Mouse (Mus musculus) thymus, adult 2 months (tissue): Measurements from ENCODE around the gene Nfkbib. TPM values are rescaled to one million over a fixed set of nuclear protein-coding genes. Genes with fewer than 3 reads are reported as not detected.

ENCODE experiments used
- DNase-seq: peaks from one replicate; pipeline ENCODE4 v3.0.0; 2021
- H3K27ac ChIP-seq: fragments of 200-500 bp; 2 replicates; pipeline ENCODE4 v1.5.1; 2012; ENCODE audit warnings: low read length, control low read depth; ENCODE audit not compliant: control insufficient read depth, insufficient read depth
- H3K27me3 ChIP-seq: fragments of 200-500 bp; 2 replicates; pipeline ENCODE4 v1.6.1; 2012; ENCODE audit warnings: mild to moderate bottlenecking, low read length, moderate library complexity, mixed read lengths; ENCODE audit not compliant: control insufficient read depth, insufficient read depth
- H3K36me3 ChIP-seq: fragments of 200-500 bp; 2 replicates; pipeline ENCODE4 v1.6.1; 2012; ENCODE audit warnings: mild to moderate bottlenecking, low read length, moderate library complexity; ENCODE audit not compliant: control insufficient read depth, insufficient read depth
- H3K4me1 ChIP-seq: fragments of 200-500 bp; replicated peaks from 2 replicates; pipeline ENCODE4 v1.6.1; 2012; ENCODE audit warnings: low read length; ENCODE audit not compliant: control insufficient read depth, insufficient read depth
- H3K4me3 ChIP-seq: fragments of 200-500 bp; 2 replicates; pipeline ENCODE4 v1.5.1; 2012; ENCODE audit warnings: mild to moderate bottlenecking, low read length, control low read depth, moderate library complexity; ENCODE audit not compliant: control insufficient read depth, insufficient read depth
- CTCF ChIP-seq: fragments of 200-500 bp; IDR thresholded peaks from 2 replicates; pipeline ENCODE4 v1.5.1; 2012; ENCODE audit warnings: mild to moderate bottlenecking, control low read depth, low read length, moderate library complexity, borderline replicate concordance; ENCODE audit not compliant: control insufficient read depth, poor library complexity, insufficient read depth; ENCODE audit errors: extremely low read depth
- POLR2A ChIP-seq: fragments of 200-500 bp; IDR thresholded peaks from 2 replicates; pipeline ENCODE4 v1.6.1; 2012; ENCODE audit warnings: mild to moderate bottlenecking, low read length, control low read depth, moderate library complexity; ENCODE audit not compliant: control insufficient read depth, poor library complexity, insufficient read depth; ENCODE audit errors: extremely low read depth
- WGBS: fragments of 180-500 bp; shearing (Covaris S2); methylation state at CpG from one replicate; pipeline ENCODE4 v1.1.7; 2018; 5-methylcytosine and 5-hydroxymethylcytosine counted together
- polyA plus RNA-seq: library from polyadenylated mRNA; depleted of rRNA; stranded (reverse); fragments of >200 nt; gene quantifications from 2 replicates; pipeline ENCODE4 v1.2.3, GENCODE M21; 2012

Nfkbib gene
- polyA plus RNA-seq, 1 experiment: 75.5 TPM

GRCm38 (mm10) chr7:28766173-28766879 lies 986 bp downstream of the Nfkbib start, which contains the start of gene Sirt2:
Gene Sirt2 (plus strand): TSS chr7:28766735.
- H3K4me1 ChIP-seq: peaks cover 16% of the 10 kb centered on the region
- DNase-seq: peak; percentile 96
- WGBS: 0% methylated on average over 45 of the region's 45 CpGs
- peak within 1 kb of the TSS; percentile 74 for H3K4me3 ChIP-seq
- peaks cover 5% of the 10 kb centered on the region for H3K36me3 ChIP-seq
- no peak within 1 kb of the TSS for H3K27ac ChIP-seq
- no peak for TF ChIP-seq CTCF
- no peak for TF ChIP-seq POLR2A
- no peaks in the 10 kb centered on the region for H3K27me3 ChIP-seq

GRCm38 (mm10) chr7:28765211-28765610 lies 2.1 kb downstream of the Nfkbib start:
- Histone ChIP-seq H3K4me3 (no peak overlapping the region), H3K27me3 (no peaks in the 10 kb centered on the region)
- 78% methylated on average over 6 of the region's 6 CpGs for WGBS

DNA sequence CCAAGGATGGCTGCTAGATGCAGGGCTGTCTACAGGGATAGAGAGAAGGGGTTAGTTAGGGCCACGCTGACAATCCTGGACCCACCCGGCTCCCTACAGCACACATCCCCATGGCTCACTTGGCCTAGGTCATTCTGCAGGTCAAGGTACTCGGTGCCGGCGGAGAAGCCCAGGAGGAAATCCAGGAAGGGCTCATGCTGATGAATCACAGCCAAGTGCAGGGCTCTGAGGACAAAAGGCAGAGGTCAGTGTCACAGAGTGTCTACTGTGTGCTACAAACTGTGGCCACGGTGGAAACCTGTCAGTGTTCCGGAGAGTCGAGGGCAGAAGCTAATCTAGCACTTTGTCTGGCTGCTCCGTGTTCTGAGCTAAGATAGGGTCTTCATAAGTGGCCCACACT lies 5.4 kb downstream of the Nfkbib start:
- TF ChIP-seq CTCF: no peak
- TF ChIP-seq POLR2A: no peak
- H3K4me3 ChIP-seq: no peak overlapping the region
- H3K36me3 ChIP-seq: peaks cover 20% of the 10 kb centered on the region
- no peaks in the 10 kb centered on the region for H3K27me3 ChIP-seq
- no peak for DNase-seq
- WGBS: 98% methylated on average over 9 of the region's 9 CpGs
- H3K4me1 ChIP-seq: peaks cover 6% of the 10 kb centered on the region
- H3K27ac ChIP-seq: no peak overlapping the region

More at GRCm38 (mm10) chr7:28765211-28765610, 2.1 kb downstream of the Nfkbib start:
- Histone ChIP-seq H3K36me3 (peaks cover 11% of the 10 kb centered on the region), H3K4me1 (peaks cover 16% of the 10 kb centered on the region), H3K27ac (no peak overlapping the region)
- no peak for DNase-seq
- no peak for TF ChIP-seq CTCF
- TF ChIP-seq POLR2A: no peak

GRCm38 (mm10) chr7:28758623-28759022 lies 8.7 kb downstream of the Nfkbib start:
- DNase-seq: no peak
- H3K27ac ChIP-seq: no peak overlapping the region
- 96% methylated on average over 13 of the region's 13 CpGs for WGBS
- peaks cover 20% of the 10 kb centered on the region for H3K36me3 ChIP-seq
- peaks cover 7% of the 10 kb centered on the region; the same call in 1 of the 2 replicates for H3K4me1 ChIP-seq
- no peaks in the 10 kb centered on the region for H3K27me3 ChIP-seq
- no peak overlapping the region for H3K4me3 ChIP-seq
- TF ChIP-seq POLR2A (no peak), CTCF (no peak)

GRCm38 (mm10) chr7:28756079-28756478 lies 11.2 kb downstream of the Nfkbib start, which contains the start of gene Ccer2:
Gene Ccer2 (plus strand): TSS chr7:28756174.
- DNase-seq: no peak
- H3K4me3 ChIP-seq: no peak within 1 kb of the TSS
- TF ChIP-seq POLR2A: no peak
- no peak for TF ChIP-seq CTCF
- no peaks in the 10 kb centered on the region for H3K27me3 ChIP-seq
- 17% methylated on average over 17 of the region's 17 CpGs for WGBS
- peaks cover 13% of the 10 kb centered on the region for H3K36me3 ChIP-seq
- H3K27ac ChIP-seq: no peak within 1 kb of the TSS
- H3K4me1 ChIP-seq: peaks cover 7% of the 10 kb centered on the region; the same call in 1 of the 2 replicates

DNA sequence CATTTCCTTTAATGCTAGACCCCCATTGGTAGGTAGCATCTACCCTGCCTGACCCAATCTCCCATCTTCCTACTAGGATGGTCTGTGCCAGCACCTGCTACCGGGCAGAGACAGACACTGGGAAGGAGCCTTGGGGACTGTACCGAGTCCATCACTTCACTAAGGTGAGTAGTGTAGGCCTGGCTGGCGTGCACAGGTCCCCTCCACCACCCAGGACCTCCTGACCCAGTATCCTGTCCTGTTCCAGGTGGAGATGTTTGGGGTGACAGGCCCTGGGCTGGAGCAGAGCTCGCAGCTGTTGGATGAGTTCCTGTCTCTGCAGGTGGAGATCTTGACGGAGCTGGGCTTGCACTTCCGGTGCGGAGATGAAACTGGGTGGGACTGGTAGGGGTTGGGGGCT lies 17.4 kb downstream of the Nfkbib start:
- no peak for DNase-seq
- no peaks in the 10 kb centered on the region for H3K27me3 ChIP-seq
- no peak overlapping the region for H3K27ac ChIP-seq
- no peaks in the 10 kb centered on the region for H3K36me3 ChIP-seq
- no peaks in the 10 kb centered on the region for H3K4me1 ChIP-seq
- TF ChIP-seq POLR2A (no peak), CTCF (no peak)
- no peak overlapping the region for H3K4me3 ChIP-seq
- 97% methylated on average over 7 of the region's 7 CpGs for WGBS

DNA sequence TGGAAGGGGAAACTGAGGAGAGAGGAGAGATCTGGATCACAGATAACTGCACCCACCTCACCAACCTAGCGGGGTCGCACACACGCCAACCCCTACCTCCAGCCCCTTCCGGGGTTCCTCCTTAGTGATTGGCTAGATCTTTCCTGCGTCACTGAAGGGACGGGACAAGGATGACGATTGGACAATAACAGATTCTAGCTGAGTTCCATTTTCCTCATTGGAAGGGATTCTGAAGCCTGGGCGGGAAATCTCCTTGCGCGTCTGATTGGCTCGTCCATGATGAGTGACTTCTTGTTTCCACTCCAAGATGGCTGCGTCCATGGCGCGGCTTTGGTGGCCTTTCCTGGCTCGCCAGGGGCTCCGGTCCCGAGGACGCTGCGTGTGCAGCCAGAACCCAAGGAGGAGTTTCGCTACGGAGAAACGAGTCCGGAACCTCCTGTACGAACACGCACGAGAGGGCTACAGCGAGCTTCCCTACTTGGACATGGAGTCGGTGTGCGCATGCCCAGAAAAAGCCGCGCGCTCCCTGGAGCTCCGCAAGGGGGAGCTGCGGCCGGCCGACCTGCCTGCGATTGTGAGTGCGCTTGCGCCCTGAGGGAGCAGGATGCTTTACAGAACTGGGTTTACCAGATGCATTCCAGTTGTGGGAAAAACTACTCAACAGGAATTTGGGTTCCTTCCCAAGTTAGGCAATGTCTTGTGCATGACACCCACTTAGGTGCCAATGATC lies 25.4 kb downstream of the Nfkbib start, which contains the start of the genes Mrps12 and Sars2:
Gene Mrps12, minus strand, starts transcription at position 112 of the 730 bp plus-strand sequence.
Gene Sars2, plus strand, starts transcription at position 284 of the 730 bp plus-strand sequence.
- Histone ChIP-seq H3K27me3 (no peaks in the 10 kb centered on the region), H3K36me3 (no peaks in the 10 kb centered on the region), H3K4me3 (peak within 1 kb of the TSS; percentile 64), H3K27ac (peak within 1 kb of the TSS; percentile 48; the same call in 1 of the 2 replicates), H3K4me1 (peaks cover 5% of the 10 kb centered on the region)
- DNase-seq: peak; percentile 93
- under 1% methylated on average over 39 of the region's 39 CpGs for WGBS
- TF ChIP-seq POLR2A (peak; percentile 57), CTCF (peak; percentile 92)
